Mouse (Mus musculus) ovary, postnatal 10 days (tissue): ENCODE data around the gene Caml.
"Not testable (repeated sequence)": the region's sequence is repeated elsewhere in the genome, so short reads cannot be mapped to it uniquely, and the experiment has no call there.

Experiments used
- DNase-seq: peaks from one replicate; pipeline ENCODE4 v3.0.0; 2022; ENCODE audit warnings: low spot score

The Caml gene

DNA sequence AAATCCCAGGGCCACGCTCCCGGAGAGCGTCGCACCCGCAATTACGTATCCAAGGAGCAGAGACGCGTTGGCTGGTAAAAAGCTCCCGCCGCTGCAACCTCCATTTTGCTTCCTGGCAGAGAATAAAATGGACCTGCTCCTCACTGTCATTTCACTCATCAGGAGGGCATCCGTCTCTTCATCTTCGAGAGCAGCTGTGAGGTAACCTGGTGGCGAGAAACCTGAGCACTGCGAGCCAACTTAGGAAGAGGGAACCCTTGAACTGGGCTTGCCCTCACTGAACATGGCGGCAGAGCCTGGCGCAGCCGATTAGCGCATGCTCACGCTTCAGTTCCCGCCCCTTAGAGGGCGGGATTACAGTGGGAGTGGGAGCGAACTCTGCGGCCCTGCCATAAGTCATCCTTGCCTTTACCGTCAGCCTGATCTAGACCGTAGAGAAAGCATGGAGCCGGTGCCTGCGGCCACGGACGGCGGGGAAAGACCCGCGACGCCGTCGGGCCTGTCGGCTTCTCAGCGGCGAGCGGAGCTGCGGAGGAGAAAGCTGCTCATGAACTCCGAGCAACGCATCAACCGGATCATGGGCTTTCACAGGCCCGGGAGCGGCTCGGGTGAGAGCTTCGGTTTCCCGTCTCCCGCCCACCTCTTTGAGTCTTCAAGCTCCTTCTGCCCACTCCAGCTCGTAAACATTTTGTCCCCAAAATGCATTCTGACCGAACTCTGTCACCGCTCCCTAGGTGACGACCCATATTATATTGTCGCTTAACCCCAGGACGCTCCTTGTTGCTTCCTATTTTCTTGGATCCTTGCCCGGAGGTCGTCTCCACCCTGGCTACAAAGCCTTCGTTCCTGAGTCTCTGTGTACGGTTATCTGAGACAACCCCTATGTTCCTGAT is at the start of gene Caml:
TSS of gene Caml (plus strand) at position 357 of the 893 bp plus-strand sequence.
- DNase-seq, result peak; percentile 71

DNA sequence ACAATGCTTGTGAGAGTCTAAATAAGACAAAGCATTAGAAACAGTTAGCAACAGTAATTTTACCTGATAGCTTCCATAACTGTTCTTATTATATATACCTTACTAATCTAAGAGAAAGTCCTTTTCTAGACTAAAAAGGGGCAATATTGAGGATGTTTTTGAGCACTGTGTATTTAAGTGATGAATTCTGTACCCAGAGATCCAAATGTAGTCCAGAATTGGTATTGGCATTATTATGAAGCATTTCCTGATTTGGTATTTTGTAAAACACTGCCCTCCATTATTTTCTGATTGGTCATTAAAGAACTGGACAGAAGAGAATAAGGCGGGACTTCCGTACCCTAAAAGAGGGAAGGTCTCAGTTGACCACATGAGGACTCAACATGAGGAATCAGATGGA is 49.4 kb upstream of the Caml start, which contains the start of gene Tmed9:
TSS of gene Tmed9 (plus strand) at position 301 of the 400 bp plus-strand sequence.
- DNase-seq, result no peak

DNA sequence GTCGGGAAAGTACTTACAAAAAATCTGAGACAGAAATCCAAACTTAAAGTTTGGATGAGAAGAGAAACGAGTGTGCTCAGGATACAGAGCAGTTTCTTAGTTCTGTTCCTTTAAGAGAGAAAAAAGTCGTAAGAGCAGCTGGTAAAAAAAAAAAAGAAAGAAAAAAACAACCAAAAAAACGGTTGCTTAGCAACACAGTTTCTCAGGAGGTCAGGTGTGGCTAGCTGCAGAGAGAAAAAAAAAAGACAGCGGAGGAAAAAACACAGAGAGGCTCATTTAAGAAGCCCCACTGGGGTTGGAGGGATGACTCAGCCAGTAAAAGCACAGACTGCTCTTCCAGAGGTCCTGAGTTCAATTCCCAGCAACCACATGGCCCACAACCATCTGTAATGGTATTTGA is 48.5 kb upstream of the Caml start:
- no peak for DNase-seq

DNA sequence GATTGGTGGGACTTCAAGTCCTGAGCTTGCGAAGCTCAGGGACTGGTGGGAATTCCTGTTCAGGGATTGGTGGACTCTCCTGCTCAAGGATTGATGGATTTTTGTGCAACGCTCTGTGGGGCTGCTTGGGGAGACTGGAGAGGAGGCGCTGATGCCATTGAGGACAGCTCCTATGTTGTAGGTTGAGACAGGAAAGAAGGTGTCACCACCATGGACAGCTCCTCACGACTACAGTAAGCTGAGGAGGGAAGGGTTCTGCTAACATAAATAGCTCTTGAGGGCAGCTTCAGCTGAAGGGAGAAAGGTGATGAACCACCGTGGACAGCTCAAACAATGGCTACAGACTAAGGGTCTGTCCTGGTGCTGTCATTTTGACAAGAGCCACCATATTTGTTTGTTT is 46.9 kb upstream of the Caml start:
- DNase-seq, result no peak

DNA sequence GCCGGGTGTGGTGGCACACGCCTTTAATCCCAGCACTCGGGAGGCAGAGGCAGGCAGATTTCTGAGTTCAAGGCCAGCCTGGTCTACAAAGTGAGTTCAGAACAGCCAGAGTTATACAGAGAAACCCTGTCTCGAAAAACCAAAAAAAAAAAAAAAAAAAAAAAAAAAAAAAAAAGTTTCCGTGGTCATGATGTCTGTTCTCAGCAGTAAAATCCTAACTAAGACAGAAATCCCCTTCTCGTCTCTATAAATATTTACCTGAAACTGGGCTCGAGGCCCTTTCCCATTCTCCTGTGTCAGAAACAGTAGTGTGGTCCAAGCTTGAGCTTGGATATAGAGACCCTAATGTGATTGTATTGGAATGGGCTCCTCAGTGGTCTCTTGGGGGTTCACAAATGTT is 45.9 kb upstream of the Caml start:
- not testable (repeated sequence) for DNase-seq

DNA sequence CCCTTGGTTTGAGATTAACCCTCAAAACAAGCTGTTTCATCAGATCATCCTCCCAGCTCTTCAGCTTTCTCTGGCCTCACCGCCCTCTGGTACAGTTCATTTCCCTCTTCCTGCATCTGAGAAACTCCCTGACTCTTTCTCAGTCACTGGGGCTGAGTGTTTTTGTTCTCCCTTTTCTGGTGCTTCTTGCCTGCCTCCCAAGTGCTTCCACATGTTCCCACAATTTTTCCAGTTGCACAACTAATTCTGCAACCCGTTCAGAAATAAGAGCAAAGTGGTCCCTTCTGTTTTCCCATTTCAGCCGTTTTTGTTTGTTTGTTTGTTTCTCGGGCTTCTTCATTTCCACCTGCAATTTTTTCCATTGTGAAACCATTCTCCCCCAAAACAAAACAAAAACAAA is 44.7 kb upstream of the Caml start:
- DNase-seq, result no peak

DNA sequence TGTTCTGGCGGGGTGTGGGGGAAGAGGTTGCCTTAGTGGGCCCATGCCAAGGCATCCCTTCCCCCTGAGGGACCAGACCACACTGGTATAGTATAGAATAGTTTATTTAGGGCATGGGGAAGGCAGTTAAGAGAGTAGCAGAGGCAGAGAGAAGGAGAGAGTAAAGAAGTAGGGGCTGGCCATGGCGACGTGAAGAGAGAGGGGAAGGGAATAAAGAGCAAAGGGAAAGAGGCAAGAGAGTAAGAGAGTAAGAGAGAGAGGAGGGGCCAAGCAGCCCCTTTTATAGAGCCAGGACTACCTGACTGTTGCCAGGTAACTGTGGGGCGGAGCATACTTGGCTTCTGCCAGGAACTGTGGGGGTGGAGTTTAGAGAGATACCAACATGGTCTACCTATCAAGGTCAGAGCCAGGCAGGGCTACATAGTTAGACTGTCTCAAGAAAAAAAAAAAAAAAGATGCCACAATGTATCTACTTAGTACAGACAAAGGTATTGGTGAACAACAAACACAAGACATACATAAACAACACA is 30.8 kb upstream of the Caml start:
- no peak for DNase-seq

DNA sequence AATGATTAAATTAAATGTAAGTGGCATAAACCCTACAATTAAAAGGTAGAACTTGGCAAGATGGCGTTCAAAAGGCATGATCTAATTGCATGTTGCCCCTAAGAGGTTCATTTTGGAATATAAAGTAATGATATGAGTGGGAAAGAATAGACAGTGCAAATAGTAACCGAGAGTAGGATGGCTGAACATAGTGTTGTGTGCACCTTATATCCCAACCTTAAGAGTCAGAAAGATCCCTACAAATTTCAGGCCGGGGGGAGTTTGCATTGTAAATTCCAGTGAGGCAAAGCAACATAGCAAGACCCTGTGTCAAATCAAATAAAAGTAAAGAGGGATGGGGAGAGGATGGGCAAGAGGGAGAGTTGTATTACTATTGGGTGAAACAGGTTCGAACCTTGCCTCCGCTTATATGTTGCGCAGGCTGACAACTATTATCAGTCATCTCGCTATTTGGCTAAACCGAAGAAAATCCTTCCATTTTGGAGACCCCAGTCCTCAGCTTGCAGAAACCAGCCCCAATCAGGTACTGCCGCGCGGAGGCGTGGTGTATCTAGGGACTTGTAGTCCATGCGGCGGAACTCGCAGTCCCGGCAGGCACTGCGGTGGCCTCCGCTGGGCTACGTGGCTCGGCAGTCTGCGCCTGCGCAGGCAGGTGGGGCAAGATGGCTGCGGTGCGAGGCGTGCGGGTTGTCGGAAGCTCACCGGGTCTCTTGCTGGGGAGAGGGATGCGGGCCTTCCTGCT is 30.1 kb upstream of the Caml start:
- DNase-seq, result peak; percentile 93

DNA sequence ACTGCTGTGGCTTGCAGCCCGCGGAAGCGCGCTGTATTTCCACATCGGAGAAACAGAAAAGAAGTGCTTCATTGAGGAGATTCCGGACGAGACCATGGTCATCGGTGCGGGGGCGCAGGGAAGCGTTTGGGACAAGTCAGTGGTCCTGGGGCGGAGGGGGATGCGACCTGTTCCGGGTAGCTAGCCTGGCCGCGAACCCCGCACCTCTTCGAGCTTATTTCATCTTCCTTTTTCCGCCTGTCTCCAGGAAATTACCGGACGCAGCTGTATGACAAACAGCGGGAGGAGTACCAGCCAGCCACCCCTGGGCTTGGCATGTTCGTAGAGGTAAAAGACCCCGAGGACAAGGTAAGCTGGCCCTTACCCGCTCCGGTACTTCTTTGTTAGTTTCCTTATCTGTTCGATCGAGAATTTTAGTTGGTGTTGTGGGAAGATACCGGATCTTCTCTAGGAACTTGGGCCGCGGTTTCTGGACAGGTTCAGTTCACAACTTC is 29.5 kb upstream of the Caml start:
- DNase-seq, result no peak

DNA sequence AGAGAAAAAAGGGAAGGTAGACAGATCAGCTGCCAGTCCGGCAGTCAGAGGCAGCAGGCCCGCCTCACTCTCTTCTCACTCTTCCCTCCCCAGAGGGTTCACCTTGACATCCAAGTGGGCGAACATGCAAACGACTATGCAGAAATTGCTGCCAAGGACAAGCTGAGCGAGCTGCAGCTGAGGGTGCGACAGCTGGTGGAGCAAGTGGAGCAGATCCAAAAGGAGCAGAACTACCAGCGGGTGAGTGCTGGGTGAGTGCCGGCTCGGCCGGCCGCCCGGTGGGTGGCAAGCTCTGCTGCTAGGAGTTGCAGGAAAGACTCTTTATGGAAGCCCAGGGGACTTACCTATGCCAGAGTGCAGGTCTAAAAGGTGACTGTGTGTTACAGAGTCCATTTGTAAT is 27.4 kb upstream of the Caml start:
- no peak for DNase-seq

DNA sequence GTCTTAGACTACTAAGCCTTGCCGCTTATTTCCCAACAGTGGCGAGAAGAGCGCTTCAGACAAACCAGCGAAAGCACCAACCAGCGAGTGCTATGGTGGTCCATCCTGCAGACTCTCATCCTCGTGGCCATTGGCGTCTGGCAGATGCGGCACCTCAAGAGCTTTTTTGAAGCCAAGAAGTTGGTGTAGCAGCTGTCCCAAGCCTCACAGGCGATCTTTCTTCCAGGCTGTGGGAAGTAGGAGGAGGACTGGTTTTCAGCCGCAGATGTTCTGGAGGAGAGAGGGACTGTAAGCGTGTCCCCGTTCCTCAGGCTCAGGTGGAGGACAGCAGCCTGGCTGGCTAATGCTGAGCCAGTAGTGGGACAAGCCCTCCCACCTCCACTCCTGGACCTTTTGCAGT is 26.0 kb upstream of the Caml start:
- no peak for DNase-seq

DNA sequence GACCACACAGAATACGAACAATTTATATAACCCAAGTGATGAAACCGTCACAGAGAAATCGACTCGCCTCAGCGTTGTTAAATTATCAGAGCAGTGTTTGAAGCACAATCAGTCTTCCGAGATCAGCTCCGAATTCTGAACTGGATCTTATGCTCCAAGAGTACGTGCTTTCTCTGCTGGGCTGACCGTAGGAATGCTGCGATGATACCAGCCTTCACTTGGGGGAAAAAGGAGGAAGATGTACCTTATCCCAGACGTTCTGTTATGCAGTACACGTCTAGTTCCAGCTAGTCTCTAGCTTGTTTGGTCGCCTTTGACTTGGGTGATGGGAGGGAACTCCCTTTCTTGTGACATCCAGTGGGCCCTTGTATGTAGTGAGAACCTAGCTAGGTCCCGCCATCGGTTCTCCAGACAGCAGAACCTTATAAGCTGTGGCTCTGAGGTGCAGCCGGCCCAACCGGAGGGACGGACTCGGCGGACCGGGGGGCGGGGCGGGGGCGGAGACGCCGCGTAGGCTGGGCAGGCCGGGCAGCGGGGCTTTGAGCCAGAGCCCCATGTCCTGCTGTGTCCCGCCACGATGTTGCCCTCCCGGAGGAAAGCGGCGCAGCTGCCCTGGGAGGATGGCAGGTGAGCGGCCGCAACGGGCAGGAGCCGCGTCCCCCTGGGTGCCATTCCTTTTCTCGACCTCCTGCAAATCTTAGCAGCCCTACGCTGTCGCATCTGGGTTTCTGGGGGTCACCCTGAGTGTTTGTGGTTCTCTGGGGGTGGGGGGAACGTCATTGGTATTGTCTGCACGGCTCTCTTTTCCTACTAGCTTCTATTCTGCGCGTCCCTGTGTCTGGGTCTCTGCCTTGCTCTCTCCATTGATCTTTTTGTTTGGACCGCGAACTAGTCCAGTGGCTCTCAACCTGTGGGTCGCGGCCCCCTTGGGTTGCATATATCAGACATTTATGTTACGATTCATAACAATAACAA is 23.0 kb upstream of the Caml start, which contains the start of gene B4galt7:
TSS of gene B4galt7 (plus strand) at position 331 of the 975 bp plus-strand sequence.
- DNase-seq, result peak; percentile 92

DNA sequence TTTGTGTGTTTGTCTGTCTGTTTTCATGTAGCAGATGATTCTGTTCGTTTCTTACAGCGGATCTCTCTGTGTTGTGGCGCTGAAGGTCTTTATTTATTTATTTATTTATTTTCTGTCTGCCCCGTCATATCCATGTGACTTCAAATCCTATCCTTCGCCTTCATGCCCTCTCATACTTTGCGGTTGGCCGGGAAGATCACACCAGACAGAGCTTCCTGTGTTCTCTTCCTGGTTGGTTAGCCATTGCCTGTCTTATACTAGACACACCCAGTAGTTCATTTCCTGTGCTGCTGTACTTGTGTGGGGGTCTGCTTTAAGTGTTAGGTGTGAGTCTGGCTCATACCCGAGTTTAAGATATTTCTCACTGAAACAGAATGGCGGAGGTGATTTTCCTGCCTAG is 22.1 kb upstream of the Caml start:
- DNase-seq, result no peak

DNA sequence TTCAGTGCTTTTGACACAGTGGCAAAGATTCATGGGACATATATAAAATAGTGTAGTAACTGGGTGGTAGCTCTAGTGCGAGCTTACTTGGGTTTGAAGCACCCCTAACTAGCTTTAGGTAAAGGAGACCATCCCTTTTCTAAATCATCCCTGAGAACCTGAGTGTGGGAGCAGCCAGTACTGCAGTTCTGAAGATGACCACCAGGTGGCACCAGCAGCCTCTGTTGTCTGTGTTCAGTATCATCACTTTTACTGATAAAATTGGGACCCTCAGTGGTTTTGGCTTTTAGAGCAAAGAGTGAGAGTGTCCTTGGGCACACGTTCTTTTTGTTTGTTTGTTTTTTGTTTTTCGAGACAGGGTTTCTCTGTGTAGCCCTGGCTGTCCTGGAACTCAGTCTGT is 21.2 kb upstream of the Caml start:
- peak; percentile 69 for DNase-seq

DNA sequence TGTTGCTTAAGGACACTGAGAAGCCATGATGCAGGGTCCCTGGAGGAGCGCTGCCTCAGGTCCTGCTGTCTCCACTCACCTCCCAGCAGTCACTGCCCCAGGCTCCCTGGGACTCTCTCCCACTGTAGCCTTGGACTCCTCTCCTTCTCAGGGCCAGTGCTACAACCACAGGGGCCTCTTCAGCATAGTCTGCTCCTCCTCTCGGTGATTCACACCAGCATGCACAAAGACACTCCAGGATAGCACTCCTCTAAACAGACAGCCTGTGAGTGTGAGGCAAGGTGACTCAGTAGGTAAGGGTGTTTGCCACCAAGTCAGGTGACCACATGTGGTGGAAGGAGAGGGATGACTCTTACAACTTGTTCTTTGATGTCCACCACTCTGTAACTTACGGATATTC is 18.2 kb upstream of the Caml start:
- DNase-seq, result no peak

DNA sequence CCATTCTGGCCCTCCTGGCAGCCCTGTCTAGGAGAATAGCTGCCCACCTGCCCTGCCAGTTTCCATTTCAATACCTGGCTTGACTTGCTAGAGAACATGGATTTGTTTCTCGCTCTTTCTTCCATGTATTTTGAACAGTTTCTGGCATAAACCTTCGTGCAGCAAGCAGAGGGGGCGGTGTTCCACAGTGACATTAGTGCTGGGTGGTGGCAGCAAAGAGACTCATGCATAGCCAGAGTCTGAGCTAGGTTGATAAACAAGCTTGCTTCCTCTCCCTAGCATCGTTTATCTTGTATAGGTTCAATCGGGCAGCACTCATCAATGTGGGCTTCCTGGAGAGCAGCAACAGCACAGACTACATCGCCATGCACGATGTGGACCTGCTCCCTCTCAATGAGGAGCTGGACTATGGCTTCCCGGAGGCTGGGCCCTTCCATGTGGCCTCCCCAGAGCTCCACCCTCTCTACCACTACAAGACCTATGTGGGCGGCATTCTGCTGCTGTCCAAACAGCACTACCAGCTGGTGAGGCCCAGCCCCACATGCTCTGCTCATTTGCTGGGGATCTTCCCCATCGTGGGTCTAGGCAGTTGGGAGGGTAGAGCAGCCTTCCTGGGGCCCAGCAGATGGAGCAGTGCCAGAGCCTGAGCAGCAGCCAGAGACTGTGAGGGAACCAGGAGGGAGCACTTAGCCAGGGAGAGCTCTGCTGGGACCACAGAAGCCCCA is 15.7 kb upstream of the Caml start:
- no peak for DNase-seq

DNA sequence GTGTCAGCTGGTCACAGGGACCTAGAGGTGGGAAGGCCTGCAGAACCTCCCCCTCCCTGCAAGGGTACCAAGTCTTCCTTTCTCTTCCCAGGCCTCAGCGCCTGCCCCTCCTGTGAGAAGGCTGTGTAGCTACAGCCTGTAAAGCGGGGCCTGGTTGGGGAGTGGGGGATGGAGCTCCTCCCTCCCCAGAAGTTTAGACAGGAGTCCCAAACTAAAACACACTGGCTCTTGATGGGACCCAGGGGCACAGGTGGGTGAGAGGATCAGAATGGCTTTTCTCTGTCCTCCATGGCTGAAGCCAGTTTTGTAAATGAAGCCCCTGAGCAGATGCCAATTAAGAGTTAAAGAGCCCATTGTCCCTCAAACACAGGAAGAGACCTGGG is 15.2 kb upstream of the Caml start:
- DNase-seq, result no peak

DNA sequence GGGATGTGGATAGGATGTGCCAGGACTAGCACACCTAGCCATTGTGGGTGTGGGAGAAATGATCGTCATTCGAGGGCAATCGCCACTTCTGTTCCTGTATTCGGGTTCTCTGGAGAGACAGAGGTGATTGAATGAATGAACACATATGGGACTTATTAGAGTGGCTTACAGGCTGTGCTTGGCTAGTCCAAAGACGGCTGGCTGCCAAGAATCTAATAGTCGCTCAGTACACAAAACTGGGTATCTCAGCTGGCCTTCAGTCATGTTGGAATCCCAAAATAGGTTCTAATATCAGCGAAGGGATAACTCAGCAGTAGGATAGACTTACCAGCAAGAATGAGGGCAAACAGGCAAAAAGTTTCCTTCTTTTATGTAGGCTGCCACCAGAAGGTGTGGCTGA is 10.8 kb upstream of the Caml start:
- DNase-seq, result no peak

DNA sequence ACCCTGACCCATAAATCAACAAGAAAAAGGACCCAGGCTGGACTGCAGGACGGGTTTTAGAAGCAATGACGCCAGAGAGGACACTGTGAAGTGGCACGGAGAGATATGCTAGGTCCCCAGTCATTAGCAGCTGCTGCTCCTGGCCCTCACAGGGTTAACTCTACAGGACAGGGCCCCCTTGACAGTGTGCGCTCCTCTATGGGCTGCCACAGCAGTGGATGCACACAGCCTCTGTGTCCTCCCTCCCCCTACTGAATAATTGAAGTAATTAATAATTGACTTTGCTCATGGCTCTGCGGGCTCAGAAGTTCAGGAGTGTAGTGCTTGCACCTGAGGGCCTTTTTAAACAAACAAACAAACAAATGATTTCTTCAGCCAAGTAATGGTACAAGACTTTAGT is 9.3 kb upstream of the Caml start:
- no peak for DNase-seq

DNA sequence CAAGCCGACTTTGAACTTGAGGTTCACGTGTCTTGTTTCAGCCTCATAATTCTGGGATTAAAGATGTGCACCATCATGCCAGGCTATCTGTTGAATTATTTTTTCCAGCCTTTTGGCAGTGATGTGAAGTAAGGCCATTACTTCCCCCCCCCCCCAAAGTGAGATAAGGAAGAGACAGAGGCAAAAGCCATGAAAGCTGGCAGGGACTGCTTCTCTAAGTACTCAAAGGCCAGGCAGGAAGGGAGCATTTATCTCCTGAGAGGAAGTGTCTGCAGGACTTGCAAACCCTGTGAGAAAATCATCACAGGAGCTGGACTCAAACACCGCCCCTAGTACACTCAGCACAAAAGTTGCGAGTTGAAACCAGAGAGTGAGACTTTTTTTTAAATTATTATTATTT is 3.5 kb upstream of the Caml start:
- no peak for DNase-seq

DNA sequence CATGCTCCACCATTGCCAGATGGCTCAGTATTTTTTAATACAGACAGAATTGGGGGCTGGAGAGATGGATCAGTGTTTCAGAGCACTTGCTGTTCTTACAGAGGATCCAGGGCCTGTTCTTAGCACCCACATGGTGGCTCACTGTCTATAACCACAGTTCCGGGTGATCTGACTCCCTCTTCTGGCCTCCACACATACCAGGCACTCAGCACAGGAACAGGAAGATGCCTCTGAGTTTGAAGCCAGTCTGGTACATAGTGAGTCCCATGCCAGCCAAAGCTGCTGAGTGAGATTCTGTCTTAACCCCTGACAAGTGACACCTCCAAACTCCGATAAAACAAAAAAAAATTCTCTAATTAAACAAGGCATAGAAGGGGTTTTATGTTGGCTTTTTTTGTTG is 2.5 kb upstream of the Caml start:
- DNase-seq, result no peak
